Mouse (Mus musculus) kidney, adult 2 months (tissue): Measurements from ENCODE around the gene Syt6.

Source experiments
- CTCF ChIP-seq: fragments of 200-500 bp; conservative IDR thresholded peaks from 2 replicates; pipeline ENCODE4 v1.5.1; 2011; ENCODE audit warnings: low read depth, mild to moderate bottlenecking, control low read depth, low read length, moderate library complexity, mixed read lengths; ENCODE audit not compliant: insufficient read depth, insufficient read length
- POLR2A ChIP-seq: fragments of 200-500 bp; IDR thresholded peaks from one replicate; pipeline ENCODE4 v1.6.1; 2011; ENCODE audit warnings: low read depth, low read length, control low read depth

DNA sequence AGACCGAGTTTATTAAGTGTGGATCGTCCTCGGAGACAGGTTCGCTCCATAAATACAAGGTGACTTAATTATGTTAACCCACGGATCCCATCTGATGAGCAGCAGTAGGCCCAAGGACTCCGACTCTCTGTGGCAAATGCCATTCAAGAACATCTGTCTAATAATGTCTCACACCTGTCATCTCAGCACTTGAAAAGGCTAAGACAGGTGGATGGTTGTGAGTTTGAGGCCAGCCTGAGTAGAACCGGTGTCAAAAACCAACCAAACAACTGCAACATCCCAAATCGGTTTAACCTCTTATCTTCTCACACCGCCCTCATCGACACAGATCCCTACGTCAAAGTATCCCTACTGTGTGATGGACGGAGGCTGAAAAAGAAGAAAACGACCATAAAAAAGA, 50.1 kb downstream of the Syt6 start:
- TF ChIP-seq POLR2A: no peak
- no peak for TF ChIP-seq CTCF
